Mouse (Mus musculus) cerebellum, adult 9-11 months (tissue): ENCODE measurements around the gene Nlrp3.
A peak's percentile ranks its signal among the peaks of the same experiment; 100 is the strongest.

Experiments
- DNase-seq: peaks from one replicate; pipeline ENCODE4 v3.0.0; 2022

Nlrp3 gene

DNA sequence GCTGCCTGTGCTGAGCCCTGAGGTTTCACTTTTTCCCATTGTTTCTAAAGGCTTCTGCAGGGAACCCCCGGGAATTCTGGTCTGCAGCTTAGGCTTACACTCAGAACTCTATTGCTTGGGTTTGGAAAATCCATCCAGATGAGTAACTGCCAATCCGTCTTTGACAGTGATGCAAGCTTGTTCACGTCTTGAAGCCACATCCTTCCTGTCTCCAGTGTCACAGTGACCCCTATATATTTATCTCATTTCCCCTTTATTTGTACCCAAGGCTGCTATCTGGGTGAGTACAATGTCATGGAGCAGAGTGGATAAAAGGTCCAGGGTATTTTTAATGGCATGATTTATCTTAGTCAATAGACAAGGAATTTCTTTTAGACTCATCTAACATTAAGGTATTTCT, at the start of gene Nlrp3:
TSS of gene Nlrp3 (plus strand) at position 245 of the 400 bp plus-strand sequence.
- DNase-seq = no peak

DNA sequence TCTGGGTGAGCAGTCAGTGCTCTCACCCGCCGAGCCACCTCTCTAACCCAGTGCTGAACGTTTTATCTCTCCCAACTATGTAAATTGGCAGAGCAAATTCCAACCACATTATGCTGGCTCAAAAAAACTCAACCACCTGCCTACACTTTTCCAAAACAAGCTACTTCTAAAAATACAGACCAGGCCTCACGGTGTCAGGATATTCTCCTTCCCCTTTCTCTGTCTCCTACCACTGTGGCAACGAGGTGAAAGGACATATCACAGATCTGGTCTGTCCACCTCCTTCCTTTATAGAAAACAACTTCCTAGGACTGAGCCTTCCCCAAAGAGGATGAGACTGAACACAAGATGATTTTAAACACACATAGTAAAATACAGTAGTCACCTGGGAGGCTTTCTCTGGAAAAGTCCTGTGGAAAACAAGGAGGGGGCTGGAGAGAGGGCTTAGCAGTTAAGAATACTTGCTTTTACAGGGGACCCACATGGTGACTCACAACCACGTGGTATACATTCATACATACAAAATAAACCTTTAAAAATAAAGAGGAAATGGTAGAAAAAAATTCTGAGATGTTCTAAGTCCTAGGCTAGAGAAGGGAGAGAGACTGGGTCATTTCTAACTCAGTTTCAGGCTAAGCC, 44.6 kb upstream of the Nlrp3 start:
- no peak for DNase-seq

DNA sequence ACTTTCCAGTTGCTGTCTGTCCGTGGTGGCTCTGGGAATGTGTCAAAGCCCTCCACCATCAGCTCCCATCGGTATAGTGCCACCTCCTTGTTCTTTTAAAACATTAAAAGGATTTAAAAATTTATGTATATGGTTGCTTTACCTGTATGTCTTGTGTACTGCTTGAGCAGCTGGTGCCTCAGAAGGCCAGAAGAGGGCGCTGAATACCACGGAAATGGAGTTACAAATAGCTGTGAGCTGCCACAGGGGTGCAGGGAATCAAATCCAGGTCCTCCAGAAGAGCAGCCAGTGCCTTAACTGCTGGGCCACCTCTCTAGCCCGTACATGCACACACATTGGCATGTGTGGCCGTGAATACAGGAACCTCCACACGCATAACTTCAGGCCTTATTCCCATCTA, 43.6 kb upstream of the Nlrp3 start:
- DNase-seq = no peak

DNA sequence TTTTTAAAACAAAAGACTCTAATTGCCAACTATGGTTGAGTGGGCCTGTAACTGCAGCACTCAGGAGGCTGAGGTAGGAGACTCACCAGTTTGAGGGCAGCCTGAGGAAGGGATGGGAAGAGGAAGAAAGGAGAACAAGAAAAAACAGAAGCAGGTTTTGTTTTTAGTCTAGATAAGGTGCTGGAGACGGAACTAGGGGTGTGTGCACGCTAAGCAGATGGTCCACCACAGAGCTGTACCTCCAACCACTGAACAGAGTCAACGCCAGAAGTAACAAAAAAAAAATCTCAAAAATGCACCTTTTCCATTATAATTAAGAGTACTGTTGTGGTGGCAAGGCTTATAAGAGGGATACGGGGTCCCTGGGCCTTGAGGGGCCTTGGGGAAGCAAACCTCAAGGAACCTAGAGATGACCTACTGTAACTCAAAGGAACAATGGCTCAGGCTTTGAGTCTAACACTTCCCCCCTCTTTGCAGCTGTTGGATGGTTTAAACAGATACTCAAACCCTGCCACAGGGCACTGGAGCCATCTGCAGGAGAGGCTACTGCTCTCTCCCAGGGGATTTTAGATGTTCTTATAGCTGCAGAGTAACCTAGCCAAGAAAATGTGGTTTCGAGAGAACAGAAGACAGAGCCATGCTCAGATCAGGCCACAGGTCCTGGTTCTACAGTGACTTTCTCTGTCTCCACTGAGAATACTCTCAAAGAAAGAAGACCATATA, 39.2 kb upstream of the Nlrp3 start:
- DNase-seq = no peak

DNA sequence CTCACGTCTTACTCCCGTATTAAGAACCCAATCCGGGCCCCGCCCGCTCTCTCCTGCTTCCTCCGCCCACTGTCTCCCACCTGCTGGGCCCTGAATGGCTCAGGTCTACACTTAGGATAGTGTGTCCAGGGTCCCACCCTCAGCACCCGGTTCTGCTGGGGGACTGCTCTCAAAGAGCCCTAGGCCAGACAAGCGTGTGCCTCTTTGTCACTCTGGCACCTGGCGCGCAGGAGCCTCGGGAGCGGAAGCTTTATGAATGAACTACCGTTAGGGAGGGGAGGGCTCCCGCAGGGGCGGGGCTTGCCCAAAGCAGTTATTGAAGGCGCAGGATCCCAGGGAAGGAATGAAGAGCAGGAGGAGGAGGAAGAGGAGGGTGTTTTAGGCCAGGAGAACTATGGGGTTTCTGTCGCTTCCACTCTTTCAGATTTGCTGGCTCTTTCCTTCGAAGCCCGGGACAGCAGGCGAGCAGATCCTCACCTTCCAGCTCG, 36.0 kb upstream of the Nlrp3 start:
- DNase-seq = peak; percentile 80

DNA sequence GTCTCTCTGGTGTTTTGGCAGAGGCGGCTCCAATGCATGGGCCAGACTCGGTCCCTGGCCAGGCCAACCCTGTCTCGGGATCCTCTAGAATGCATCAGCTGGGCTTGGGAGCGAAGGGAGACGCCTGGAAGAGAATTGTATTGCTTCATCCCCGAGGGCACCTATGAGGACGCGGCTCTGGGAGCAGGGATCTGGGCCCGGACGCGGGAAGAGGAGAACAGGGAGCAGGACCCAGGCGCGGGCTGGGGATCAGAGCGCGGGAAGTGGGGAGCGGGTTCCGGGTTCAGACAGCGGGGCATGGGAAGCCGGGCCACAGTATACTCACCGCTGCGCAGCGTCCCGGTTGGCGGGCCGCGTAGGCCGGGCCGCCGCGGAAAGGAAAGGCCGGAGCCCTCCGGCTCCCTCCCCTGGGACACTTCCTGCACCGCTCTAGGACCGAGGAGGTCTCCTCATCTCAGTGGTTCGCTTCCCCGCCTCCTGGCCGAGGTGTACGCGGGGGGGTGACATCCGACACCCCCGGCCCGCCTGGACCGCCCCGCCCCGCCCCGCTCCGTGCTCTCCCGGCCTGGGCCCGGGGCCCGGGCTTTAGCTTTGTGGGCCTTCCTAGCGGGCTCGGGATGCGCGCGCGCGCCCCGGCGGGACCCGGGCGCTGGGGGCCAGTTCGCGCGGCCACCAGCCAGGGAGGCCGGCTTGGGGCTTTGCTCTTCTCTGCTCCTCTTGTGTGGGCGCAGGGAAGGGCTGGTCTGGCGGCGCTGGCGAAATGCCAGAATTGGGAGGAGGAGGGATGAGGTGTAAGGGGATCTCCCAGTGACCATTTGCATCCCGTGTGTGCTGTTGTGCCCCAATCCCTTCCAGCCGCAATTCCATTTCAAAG, 35.3 kb upstream of the Nlrp3 start:
- peak; percentile 88 for DNase-seq

DNA sequence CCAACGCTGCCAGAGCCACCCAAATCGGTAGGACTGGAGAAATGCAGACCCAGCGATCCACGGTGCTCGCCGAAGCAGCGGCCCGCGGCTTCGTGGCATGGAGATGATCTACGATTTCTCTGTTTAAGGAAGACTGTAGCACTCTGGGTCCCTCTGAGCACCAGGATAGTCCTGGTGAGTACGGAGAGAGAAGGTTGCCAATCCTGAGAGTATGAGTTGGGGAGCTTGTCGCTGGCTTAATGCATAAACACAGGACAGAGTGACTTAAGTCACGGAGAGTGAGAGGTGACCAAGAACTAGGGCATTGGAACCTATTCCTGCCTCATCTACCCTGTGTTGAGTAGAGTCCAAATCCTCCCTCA, 34.7 kb upstream of the Nlrp3 start:
- no peak for DNase-seq

DNA sequence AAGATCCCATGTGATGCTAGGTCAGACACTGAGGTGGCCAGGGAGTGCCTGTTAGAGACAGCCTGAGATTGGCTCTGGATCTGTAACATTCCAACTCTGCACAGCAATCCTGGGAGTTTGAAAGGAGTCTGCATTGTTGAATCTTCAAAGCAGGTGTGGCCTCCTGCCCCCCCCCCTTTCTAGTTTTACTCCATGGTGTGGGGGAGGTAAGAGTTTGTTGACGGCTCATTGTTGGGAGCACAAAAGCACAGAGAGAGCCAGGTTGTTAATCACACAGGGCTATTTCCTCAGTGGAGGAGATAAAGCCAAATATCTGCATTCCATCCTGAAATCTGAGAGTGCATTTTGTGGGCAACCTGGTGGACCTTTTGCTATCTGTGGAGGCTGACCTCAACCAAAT, 29.8 kb upstream of the Nlrp3 start:
- no peak for DNase-seq

DNA sequence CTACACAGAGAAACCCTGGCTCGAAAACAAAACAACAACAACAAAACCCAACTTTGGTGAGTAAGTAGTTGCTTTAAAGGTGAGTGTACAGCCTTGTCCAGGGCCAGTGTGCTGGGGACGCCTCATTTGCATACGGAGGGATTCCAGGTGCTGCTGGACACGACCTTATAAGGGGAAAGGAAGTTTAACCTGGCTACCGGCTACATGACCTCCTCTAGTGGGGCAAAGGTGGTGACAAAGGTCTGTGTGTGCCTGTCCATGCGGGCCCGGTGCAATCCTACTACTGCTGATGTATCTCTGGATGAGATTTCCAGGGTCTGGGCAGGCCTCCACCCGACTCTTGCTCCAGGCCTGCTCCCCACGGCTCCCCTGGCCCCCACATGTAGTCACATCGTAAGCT, 28.6 kb upstream of the Nlrp3 start:
- no peak for DNase-seq

DNA sequence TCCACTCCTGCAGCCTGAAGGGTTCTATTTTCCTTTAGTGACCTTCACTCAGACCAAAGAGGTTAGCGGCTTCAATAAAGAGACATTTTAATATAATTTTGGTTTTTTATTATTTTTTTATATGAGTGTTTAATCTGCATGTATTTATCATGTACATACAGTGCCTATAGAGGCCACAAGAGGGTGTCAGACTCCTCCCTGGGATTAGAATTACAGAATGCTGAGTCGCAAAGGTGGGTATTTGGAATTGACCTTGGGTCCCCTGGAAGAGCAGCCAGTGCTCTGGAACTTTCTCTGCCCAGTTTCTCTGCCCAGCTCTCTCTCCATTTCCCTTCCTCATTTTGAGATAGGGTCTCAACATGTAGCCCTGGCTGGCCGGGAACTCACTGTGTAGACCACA, 27.8 kb upstream of the Nlrp3 start:
- DNase-seq = no peak

DNA sequence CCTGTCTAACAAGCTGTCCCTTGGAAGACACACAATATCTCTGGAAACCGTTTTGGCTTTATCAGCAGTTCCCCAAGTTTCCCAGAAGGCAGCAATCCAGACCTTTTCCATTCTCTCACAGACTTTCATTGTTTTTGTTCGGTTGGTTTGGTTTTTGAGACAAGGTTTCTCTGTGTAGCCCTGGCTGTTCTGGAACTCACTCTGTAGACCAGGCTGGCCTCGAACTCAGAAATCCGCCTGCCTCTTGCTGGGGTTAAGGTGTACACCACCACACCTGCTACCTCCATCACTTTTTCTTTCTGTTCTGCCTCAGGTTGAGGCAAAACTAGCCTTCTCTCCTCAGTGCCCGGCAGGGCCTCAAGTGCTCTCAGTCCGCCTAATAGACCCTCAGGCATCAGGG, 27.0 kb upstream of the Nlrp3 start:
- DNase-seq = no peak

DNA sequence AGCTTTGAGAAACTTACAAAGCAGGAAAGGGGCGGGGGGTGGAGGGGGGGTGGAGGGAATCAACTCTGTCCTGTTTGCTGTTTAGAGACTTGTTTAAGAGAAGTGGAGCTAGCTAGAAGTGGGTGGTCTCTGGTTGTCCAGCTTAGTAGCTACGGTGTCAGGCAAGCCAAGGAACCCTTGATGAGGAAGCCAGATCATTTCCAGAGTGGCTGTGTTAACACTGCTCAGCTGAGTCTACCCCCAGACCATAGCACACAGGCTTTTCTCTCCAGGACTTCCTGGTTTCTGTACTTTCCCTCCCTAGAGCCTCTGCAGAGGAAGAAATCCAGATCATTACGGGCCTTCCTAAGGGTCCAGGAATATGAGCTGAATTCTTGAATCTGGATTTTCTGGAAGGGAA, 26.6 kb upstream of the Nlrp3 start:
- DNase-seq = no peak

DNA sequence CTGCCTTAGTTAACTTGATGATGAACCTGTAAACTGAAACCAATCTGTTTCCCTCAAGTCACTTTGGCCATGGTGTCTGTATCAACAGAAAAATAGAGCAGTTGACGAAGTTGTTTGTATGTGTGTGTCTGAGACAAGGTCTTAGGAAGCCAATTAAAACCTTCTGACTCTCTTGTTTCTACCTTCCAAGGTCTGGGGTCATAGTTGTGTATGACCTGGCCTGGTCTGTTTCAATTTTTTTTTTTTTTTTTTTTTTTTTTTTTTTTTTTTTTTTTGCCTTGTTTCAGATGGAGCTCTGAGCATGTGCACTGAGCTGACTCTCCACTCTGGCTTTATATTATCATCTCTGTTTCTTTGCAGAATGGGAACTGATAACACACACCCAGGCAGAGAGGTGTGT, 23.9 kb upstream of the Nlrp3 start:
- DNase-seq = no peak

DNA sequence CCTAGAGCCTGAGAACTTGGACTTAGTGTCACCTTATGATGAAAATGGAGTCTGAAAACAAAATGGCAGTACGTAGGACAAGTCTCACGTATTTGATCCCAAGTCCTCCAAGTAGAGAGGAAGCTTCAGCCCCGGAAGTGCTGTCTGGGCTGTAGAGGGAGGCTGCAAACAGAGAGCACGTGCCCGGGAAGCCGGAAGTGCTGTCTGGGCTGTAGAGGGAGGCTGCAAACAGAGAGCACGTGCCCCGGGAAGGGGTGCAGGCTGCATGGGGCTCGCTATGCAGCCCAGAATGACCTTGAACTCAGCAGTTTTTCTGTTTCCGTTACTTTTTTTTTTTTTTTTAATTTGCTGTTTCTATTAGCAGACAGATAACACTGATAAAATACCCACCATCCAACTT, 23.1 kb upstream of the Nlrp3 start:
- DNase-seq = no peak

DNA sequence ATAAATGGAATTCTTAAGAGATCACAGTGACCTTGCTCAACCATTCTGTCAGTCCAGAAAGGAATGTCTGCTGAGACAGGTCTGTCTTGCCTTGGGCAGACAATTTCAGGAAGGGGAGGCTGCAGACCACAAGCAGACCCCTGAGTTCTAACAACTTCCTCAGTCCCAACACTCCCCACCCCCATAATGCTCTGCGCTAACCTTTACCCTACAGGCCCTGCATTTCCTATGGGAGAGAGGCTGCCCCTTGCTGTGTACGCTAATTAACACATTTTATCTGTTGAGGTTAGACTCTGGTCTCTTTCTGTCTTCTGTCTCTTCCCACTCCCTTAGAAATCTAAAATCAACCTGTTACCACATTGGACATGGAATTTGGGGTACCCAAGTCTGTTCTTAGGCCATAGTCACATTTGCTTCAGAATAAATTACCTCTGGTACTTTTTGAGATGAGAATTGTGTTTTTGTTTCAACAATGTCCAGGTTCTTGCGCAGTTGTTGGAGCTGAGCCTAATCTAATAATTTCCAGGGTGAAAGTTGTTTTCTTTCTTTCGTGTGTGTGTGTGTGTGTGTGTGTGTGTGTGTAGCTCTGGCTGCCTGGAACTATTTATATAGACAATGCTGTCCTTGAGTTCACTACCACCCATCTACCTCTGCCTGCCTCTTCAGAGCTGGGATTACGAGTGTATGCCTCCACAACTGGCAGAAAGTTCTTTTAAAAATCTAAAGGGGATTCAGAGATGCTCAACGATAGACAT, 21.4 kb upstream of the Nlrp3 start:
- no peak for DNase-seq

DNA sequence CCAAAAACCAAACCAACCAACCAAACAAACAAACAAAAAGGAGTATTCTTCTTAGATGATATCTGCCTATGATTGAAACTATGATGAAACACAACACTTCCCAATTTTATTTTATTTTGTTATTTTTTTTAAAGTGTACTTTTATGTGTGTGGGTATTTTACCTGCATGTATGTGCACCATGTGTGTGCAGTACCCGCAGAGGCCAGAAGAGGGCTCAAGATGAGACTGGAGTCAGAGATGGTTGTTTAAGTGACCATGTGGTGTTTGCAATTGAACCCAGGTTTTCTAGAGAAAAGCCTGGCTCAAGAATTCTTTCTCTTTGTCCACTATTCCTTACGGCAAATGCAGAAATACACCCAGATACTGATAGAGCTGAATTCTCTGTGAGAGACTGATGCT, 17.2 kb upstream of the Nlrp3 start:
- DNase-seq = no peak

DNA sequence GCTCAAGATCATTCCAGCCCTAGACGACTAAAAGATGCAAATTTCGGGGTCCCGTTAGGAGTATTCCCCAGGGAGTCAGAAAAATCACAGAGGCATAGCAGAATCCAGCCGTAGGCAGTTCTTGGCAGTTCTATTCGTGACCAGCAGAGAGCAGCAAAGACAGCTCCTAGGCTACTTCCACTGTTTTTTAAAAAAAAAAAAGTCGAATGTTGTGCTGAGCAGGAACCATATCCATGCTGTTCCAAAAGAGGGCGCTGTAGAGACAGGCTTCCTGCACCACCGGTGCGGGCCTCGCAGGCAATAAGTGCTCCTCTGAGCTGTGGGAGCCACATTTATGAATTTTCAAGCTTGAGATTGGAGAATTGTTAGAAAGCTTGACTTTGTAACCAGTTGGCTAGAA, 16.1 kb upstream of the Nlrp3 start:
- DNase-seq = peak; percentile 86

DNA sequence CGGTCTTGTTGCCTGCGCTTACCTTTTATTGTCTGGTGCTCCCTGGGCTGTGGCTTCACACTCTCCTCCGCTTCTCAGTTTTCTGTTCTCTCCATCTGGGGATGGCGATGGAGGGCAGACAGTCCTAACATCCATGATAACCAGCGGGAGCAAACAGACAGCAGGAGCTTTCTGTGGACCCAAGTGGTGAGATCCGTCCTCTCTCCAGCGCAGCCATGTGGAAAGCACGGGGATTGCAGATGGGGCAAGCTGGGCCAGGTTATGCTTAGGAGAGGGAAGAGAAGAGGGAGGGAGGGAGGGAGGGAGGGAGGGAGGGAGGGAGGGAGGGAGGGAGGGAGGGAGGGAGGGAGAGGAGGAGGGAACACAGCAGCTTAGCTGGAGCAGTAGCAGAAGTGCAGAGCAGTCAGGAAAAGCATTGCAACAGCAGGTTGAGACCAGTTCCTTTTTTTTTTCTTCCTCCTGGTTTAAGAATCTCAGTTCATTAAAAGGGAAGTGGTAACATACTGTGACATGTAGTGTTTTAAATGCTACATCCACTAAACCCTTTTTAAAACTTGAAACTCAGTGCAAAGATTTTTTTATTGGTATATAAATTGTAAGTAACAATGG, 14.8 kb upstream of the Nlrp3 start, which contains the start of gene Zkscan17:
TSS of gene Zkscan17 (minus strand) at position 280 of the 609 bp plus-strand sequence.
- DNase-seq = no peak

DNA sequence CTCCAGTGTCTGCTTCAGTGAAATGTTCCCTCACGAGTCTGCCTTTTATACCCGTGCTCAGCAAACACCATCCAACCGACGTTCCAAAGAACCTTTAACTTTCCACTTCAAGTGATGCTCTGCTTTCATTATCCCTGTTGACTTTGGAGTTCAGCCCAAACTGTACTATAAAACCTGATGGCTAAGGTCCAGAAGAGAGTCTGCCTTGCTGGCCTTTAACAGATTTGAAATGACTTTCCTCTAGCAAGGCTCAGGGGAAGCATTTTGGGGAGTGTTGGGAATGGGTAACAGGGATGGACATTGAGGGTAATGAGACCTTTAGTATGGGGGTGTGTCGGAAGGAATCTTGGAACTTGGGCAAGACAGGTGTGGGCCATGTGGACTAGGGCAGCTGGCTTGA, 11.1 kb upstream of the Nlrp3 start:
- DNase-seq = no peak

DNA sequence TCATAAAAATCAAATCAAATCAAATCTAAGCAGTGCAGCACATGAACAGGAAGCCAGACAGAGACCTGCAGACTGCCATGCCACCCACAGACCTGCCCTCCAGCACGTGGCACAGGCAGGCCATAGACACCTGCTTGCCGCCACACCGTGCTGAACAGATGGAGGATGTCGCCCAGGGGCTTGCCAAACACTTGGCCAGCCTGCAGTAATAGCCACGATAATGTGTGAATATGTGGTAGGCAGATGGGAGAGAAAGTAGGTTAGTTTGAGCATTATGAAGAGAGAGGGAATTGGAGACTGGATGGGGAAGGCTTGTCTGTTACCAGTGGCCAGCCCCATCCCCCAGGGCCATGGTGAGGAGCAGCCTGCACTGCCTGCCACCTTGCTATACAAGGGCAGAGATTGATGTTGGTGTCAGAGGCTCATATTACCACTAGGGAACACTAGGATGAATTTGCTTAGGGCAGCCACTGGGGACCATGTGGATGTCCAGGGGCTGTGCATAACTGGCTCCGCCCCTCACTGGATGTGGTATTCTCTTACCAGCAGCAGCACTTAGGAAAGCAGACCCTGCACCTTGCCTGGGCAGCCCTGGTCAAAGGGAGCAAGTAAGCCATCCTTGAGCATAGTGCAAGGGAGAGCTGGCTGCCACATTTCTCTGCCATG, 10.4 kb upstream of the Nlrp3 start:
- DNase-seq = peak; percentile 93

DNA sequence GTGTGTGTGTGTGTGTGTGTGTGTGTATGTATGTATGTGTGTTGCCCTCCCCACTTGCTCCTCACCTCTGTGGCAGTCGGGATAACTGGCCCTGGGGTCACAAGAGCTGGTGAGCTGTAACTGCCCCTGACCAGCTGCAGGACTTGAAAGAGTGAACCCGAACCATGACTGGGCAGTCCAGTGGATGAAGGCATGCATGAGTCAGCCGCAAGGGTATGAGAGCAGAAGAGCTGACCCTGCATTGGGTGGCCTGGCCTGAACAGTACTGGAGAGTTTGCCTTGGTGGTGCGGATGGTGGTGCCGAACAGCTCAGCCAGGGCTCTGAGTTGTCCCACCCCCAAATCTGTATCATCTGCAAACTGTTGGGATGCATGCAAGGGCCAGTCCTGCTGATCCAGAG, 9.8 kb upstream of the Nlrp3 start:
- DNase-seq = no peak
